Mouse (Mus musculus): ENCODE results near the gene Col5a2. TPM values are rescaled to one million over a fixed set of nuclear protein-coding genes. Genes with fewer than 3 reads are reported as not detected.

Col5a2 gene
- total and polyA plus RNA-seq, 2 experiments from 2014 or later = 6.8 to 19.8 TPM

- H3K9ac ChIP-seq (replicated peaks; ENCODE audit: low read length, poor library complexity, severe bottlenecking) = no peak overlapping the region
- H3K27ac ChIP-seq (ENCODE audit: low read depth, low read length) = no peak overlapping the region
- no peak for ATAC-seq (ENCODE audit: low FRiP score)
- H3K36me3 ChIP-seq (ENCODE audit: insufficient read depth, low read length) = no peaks in the 10 kb centered on the region
- DNase-seq (ENCODE audit: low spot score) = no peak
- no peak overlapping the region for H3K4me2 ChIP-seq (ENCODE audit: low read depth, low read length, poor library complexity, severe bottlenecking)
- no peaks in the 10 kb centered on the region for H3K9me3 ChIP-seq (ENCODE audit: low read length)
- no peak overlapping the region for H3K4me3 ChIP-seq (ENCODE audit: low read depth, low read length)
- H3K4me1 ChIP-seq (ENCODE audit: insufficient read depth, low read length) = no peaks in the 10 kb centered on the region
- no peaks in the 10 kb centered on the region for H3K27me3 ChIP-seq (ENCODE audit: insufficient read depth, low read length)
- TF ChIP-seq CTCF (IDR thresholded peaks at IDR 0.05) = no peak
- 96% methylated on average over 2 of the region's 2 CpGs for WGBS
Measured at GRCm38 (mm10) chr1:45363274-45363673, 139.8 kb downstream of the Col5a2 start.

DNA sequence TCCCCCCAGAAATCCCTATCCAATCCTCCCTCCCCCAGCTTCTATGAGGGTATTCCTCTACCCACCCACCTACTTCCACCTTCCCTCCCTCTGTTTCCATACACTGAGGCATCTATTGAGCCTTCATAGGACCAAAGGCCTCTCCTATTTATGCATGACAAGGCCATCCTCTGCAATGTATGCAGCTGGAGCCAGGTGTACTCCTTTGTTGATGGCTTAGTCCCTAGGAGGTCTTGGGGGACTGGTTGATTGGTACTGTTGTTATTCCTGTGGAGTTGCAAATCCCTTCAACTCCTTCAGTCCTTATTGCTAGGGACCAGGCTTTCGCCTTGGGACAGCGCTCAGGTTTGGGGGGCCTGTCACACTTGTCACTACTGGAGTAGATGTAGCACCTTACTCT lies 143.4 kb downstream of the Col5a2 start:
- Histone ChIP-seq H3K27ac (ENCODE audit: low read depth, low read length) (no peak overlapping the region), H3K36me3 (ENCODE audit: insufficient read depth, low read length) (no peaks in the 10 kb centered on the region), H3K9me3 (ENCODE audit: low read length) (no peaks in the 10 kb centered on the region), H3K4me3 (ENCODE audit: low read depth, low read length) (no peak overlapping the region), H3K27me3 (ENCODE audit: insufficient read depth, low read length) (no peaks in the 10 kb centered on the region), H3K4me2 (ENCODE audit: low read depth, low read length, poor library complexity, severe bottlenecking) (no peak overlapping the region), H3K9ac (replicated peaks; ENCODE audit: low read length, poor library complexity, severe bottlenecking) (no peak overlapping the region), H3K4me1 (ENCODE audit: insufficient read depth, low read length) (no peaks in the 10 kb centered on the region)
- ATAC-seq (ENCODE audit: low FRiP score) (no peak), DNase-seq (ENCODE audit: low spot score) (no peak)
- 78% methylated on average over 2 of the region's 2 CpGs for WGBS
- no peak for TF ChIP-seq CTCF (IDR thresholded peaks at IDR 0.05)

DNA sequence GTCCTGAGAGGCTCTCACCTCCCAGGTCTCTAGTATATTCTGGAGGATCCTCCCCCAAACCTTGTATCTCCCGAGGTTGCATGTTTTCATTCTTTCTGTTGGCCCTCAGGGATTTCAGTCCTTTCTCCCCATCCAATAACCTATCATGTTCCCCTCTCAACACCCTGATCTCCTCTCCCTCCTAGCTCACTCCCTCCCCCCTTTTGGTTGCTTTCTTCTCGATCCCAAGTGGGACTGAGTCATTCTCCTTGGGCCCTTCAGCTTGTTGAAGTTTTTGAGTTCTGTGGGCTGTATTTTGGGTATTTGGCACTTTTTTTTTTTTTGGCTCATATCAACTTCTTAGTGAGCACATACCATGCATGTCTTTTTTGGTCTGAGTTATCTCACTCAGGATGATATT lies 143.9 kb downstream of the Col5a2 start:
- Histone ChIP-seq H3K36me3 (ENCODE audit: insufficient read depth, low read length) (no peaks in the 10 kb centered on the region), H3K27ac (ENCODE audit: low read depth, low read length) (no peak overlapping the region), H3K9me3 (ENCODE audit: low read length) (no peaks in the 10 kb centered on the region), H3K4me1 (ENCODE audit: insufficient read depth, low read length) (no peaks in the 10 kb centered on the region), H3K4me3 (ENCODE audit: low read depth, low read length) (no peak overlapping the region), H3K9ac (replicated peaks; ENCODE audit: low read length, poor library complexity, severe bottlenecking) (no peak overlapping the region), H3K4me2 (ENCODE audit: low read depth, low read length, poor library complexity, severe bottlenecking) (no peak overlapping the region), H3K27me3 (ENCODE audit: insufficient read depth, low read length) (no peaks in the 10 kb centered on the region)
- ATAC-seq (ENCODE audit: low FRiP score) (no peak), DNase-seq (ENCODE audit: low spot score) (no peak)
- TF ChIP-seq CTCF (IDR thresholded peaks at IDR 0.05) = no peak
- WGBS = 92% methylated on average over 2 of the region's 2 CpGs

- no peak for DNase-seq (ENCODE audit: low spot score)
- no peak overlapping the region for H3K4me3 ChIP-seq (ENCODE audit: low read depth, low read length)
Measured at GRCm38 (mm10) chr1:45358020-45358419, 145.1 kb downstream of the Col5a2 start.

DNA sequence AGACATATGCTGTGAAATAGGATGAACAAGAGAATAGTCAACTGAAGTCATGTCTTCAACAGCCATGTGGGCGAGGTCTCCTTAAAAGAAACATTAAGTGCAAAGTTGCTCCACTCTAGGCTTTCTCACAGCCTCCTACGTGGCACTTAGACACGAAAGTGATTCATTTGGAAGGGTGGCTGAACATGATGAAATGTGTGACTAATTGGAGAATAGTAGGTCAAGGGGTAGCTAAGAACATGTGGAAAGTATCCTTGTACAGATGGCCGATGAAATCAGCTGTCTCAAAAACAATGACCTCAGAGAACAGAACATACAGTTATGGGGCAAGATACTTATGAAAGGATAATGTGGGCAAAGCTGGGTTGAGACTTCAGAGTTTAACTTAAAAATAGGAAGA lies 147.1 kb downstream of the Col5a2 start:
- no peak for TF ChIP-seq CTCF (IDR thresholded peaks at IDR 0.05)
- no peak overlapping the region for H3K9ac ChIP-seq (replicated peaks; ENCODE audit: low read length, poor library complexity, severe bottlenecking)
- no peaks in the 10 kb centered on the region for H3K4me1 ChIP-seq (ENCODE audit: insufficient read depth, low read length)
- H3K9me3 ChIP-seq (ENCODE audit: low read length) = no peaks in the 10 kb centered on the region
- H3K27me3 ChIP-seq (ENCODE audit: insufficient read depth, low read length) = no peaks in the 10 kb centered on the region
- DNase-seq (ENCODE audit: low spot score) (no peak), ATAC-seq (ENCODE audit: low FRiP score) (no peak)
- H3K4me3 ChIP-seq (ENCODE audit: low read depth, low read length) = no peak overlapping the region
- H3K4me2 ChIP-seq (ENCODE audit: low read depth, low read length, poor library complexity, severe bottlenecking) = no peak overlapping the region
- H3K27ac ChIP-seq (ENCODE audit: low read depth, low read length) = no peak overlapping the region
- no peaks in the 10 kb centered on the region for H3K36me3 ChIP-seq (ENCODE audit: insufficient read depth, low read length)
- 83% methylated on average over 4 of the region's 4 CpGs for WGBS

More at GRCm38 (mm10) chr1:45358020-45358419, 145.1 kb downstream of the Col5a2 start:
- Histone ChIP-seq H3K27ac (ENCODE audit: low read depth, low read length) (no peak overlapping the region), H3K27me3 (ENCODE audit: insufficient read depth, low read length) (no peaks in the 10 kb centered on the region), H3K9me3 (ENCODE audit: low read length) (no peaks in the 10 kb centered on the region), H3K4me2 (ENCODE audit: low read depth, low read length, poor library complexity, severe bottlenecking) (no peak overlapping the region), H3K4me1 (ENCODE audit: insufficient read depth, low read length) (no peaks in the 10 kb centered on the region), H3K9ac (replicated peaks; ENCODE audit: low read length, poor library complexity, severe bottlenecking) (no peak overlapping the region), H3K36me3 (ENCODE audit: insufficient read depth, low read length) (no peaks in the 10 kb centered on the region)
- 65% methylated on average over 1 of the region's 1 CpGs for WGBS
- no peak for TF ChIP-seq CTCF (IDR thresholded peaks at IDR 0.05)
- ATAC-seq (ENCODE audit: low FRiP score) = no peak

DNA sequence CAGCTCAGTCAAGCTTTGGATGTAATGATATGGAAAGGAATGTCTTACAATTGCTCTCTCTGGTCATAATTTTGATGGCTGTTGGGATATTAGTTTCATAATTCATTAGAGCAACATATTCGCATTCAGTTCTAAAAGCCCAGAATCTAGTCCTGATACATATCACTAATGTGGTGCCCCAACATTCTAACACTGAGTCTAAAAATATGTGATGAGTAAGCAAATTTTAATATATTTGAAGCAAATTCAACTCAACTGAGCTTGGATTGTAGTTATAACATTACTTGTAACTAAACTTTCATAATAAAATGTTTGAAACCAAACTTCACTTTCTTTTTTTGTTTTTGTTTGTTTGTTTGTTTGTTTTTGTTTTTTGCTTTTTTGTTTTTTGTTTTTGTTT lies 173.9 kb downstream of the Col5a2 start:
- Histone ChIP-seq H3K4me2 (ENCODE audit: low read depth, low read length, poor library complexity, severe bottlenecking) (no peak overlapping the region), H3K9me3 (ENCODE audit: low read length) (no peaks in the 10 kb centered on the region), H3K27me3 (ENCODE audit: insufficient read depth, low read length) (no peaks in the 10 kb centered on the region), H3K36me3 (ENCODE audit: insufficient read depth, low read length) (no peaks in the 10 kb centered on the region), H3K4me1 (ENCODE audit: insufficient read depth, low read length) (no peaks in the 10 kb centered on the region), H3K27ac (ENCODE audit: low read depth, low read length) (no peak overlapping the region), H3K4me3 (ENCODE audit: low read depth, low read length) (no peak overlapping the region), H3K9ac (replicated peaks; ENCODE audit: low read length, poor library complexity, severe bottlenecking) (no peak overlapping the region)
- WGBS = 83% methylated on average over 1 of the region's 1 CpGs
- DNase-seq (ENCODE audit: low spot score) (no peak), ATAC-seq (ENCODE audit: low FRiP score) (no peak)
- TF ChIP-seq CTCF (IDR thresholded peaks at IDR 0.05) = no peak

Other genes with a start within 250 kb of the Col5a2 start
- gene Col3a1, start 191.7 kb downstream of the Col5a2 start, total RNA-seq (2014; rRNA removed) = 124 and 129 TPM in 2 replicates
- 95.9 and 99.8 TPM in 2 replicates for gene Col3a1, start 191.7 kb downstream of the Col5a2 start, polyA plus RNA-seq (2015; fragmentation: Nextera tagmentation; extraction: Ambion mirVana)

Data from midbrain, postnatal 0 days (tissue).